Mouse (Mus musculus) intestine, postnatal 0 days (tissue): Measurements from ENCODE around the gene Zfp672. TPM values are rescaled to one million over a fixed set of nuclear protein-coding genes. Genes with fewer than 3 reads are reported as not detected.
A peak's percentile ranks its signal among the peaks of the same experiment; 100 is the strongest.

ENCODE experiments used
- ATAC-seq: fragments of 200-750 bp; cut with Nextera tagmentation; 2 replicates; pipeline ENCODE4 v1.8.0; 2017; ENCODE audit warnings: mild to moderate bottlenecking, moderate TSS enrichment, moderate library complexity
- H3K27ac ChIP-seq: fragments of 300-500 bp; sonication (generic); 2 replicates; pipeline ENCODE4 v1.5.1; 2014; ENCODE audit warnings: mild to moderate bottlenecking, low read depth, low read length, moderate library complexity
- H3K27me3 ChIP-seq: fragments of 300-500 bp; sonication (generic); replicated peaks from 2 replicates; pipeline ENCODE4 v1.6.1; 2014; ENCODE audit warnings: low read length, mixed read lengths; ENCODE audit not compliant: control insufficient read depth, insufficient read depth
- H3K36me3 ChIP-seq: fragments of 300-500 bp; sonication (generic); 2 replicates; pipeline ENCODE4 v1.6.1; 2014; ENCODE audit warnings: mild to moderate bottlenecking, moderate library complexity; ENCODE audit not compliant: control insufficient read depth, insufficient read depth
- H3K4me1 ChIP-seq: fragments of 300-500 bp; sonication (generic); replicated peaks from 2 replicates; pipeline ENCODE4 v1.6.1; 2014; ENCODE audit warnings: antibody characterized with exemption, low read length, mixed read lengths; ENCODE audit not compliant: control insufficient read depth, insufficient read depth
- H3K4me2 ChIP-seq: fragments of 300-500 bp; sonication (generic); replicated peaks from 2 replicates; pipeline ENCODE4 v1.6.1; 2014; ENCODE audit warnings: low read depth, mild to moderate bottlenecking, moderate library complexity
- H3K4me3 ChIP-seq: fragments of 300-500 bp; sonication (generic); 2 replicates; pipeline ENCODE4 v1.5.1; 2014; ENCODE audit warnings: low read depth, low read length
- H3K9ac ChIP-seq: fragments of 300-500 bp; sonication (generic); 2 replicates; pipeline ENCODE4 v1.6.1; 2014; ENCODE audit warnings: mild to moderate bottlenecking, low read depth, low read length
- H3K9me3 ChIP-seq: fragments of 300-500 bp; sonication (generic); 2 replicates; pipeline ENCODE4 v1.6.1; 2016; ENCODE audit warnings: mixed run types; ENCODE audit not compliant: control insufficient read depth
- CTCF ChIP-seq: sonication (generic); IDR thresholded peaks from 2 replicates; pipeline ENCODE4 v1.5.1; 2016; ENCODE audit warnings: low read depth, mild to moderate bottlenecking, control low read depth, antibody characterized with exemption, moderate library complexity
- WGBS: fragments of 180-500 bp; shearing (Covaris S2); extraction: QIAGEN DNeasy Blood & Tissue Kit; methylation state at CpG from one replicate; pipeline ENCODE4 v1.1.7; 2014; 5-methylcytosine and 5-hydroxymethylcytosine counted together
- polyA plus RNA-seq: library from polyadenylated mRNA; unstranded; fragments of >200 nt; fragmentation: Nextera tagmentation; extraction: Ambion mirVana; gene quantifications from 2 replicates; pipeline ENCODE4 v1.2.1, GENCODE M21; 2015

The Zfp672 gene
- polyA plus RNA-seq, 1 experiment from 2014 or later, result 33.8 TPM

- 62% methylated on average over 6 of the region's 6 CpGs for WGBS
- TF ChIP-seq CTCF, result no peak
- no peaks in the 10 kb centered on the region for H3K9me3 ChIP-seq
- peak overlapping the region; percentile 85 for H3K4me2 ChIP-seq
- H3K27me3 ChIP-seq, result no peaks in the 10 kb centered on the region
- ATAC-seq, result no peak
- peaks cover 15% of the 10 kb centered on the region for H3K4me1 ChIP-seq
- H3K27ac ChIP-seq, result 0 out of 2 replicates have a peak overlapping the region, but pooled peaks have one; percentile 28
- peak overlapping the region; percentile 77 for H3K4me3 ChIP-seq
- H3K36me3 ChIP-seq, result peaks cover 21% of the 10 kb centered on the region
- peak overlapping the region; percentile 62 for H3K9ac ChIP-seq
These were observed 1.4 kb upstream of the Zfp672 start for GRCm38 (mm10) chr11:58331546-58331945.

- peak overlapping the region; percentile 58; the same call in 1 of the 2 replicates for H3K27ac ChIP-seq
- no peak; the same call in 1 of the 2 replicates for ATAC-seq
- H3K4me2 ChIP-seq, result peak overlapping the region; percentile 85
- 7% methylated on average over 10 of the region's 10 CpGs for WGBS
- H3K27me3 ChIP-seq, result no peaks in the 10 kb centered on the region
- no peaks in the 10 kb centered on the region for H3K9me3 ChIP-seq
- H3K9ac ChIP-seq, result peak overlapping the region; percentile 62
- H3K4me3 ChIP-seq, result peak overlapping the region; percentile 77
- H3K36me3 ChIP-seq, result peaks cover 21% of the 10 kb centered on the region
- peaks cover 15% of the 10 kb centered on the region for H3K4me1 ChIP-seq
- TF ChIP-seq CTCF, result no peak
These were observed 983 bp upstream of the Zfp672 start for GRCm38 (mm10) chr11:58331149-58331495.

- TF ChIP-seq CTCF, result peak; percentile 27
- peak overlapping the region; percentile 71; the same call in 1 of the 2 replicates for H3K27ac ChIP-seq
- no peaks in the 10 kb centered on the region for H3K27me3 ChIP-seq
- WGBS, result under 1% methylated on average over 21 of the region's 21 CpGs
- peak overlapping the region; percentile 85 for H3K4me2 ChIP-seq
- H3K9me3 ChIP-seq, result no peaks in the 10 kb centered on the region
- ATAC-seq, result peak; percentile 15
- H3K36me3 ChIP-seq, result peaks cover 20% of the 10 kb centered on the region
- H3K4me1 ChIP-seq, result peaks cover 15% of the 10 kb centered on the region
- peak overlapping the region; percentile 77 for H3K4me3 ChIP-seq
- H3K9ac ChIP-seq, result peak overlapping the region; percentile 60
These were observed 248 bp downstream of the Zfp672 start for GRCm38 (mm10) chr11:58329906-58330275.

- H3K27ac ChIP-seq, result no peak overlapping the region
- TF ChIP-seq CTCF, result peak; percentile 39
These were observed 3.4 kb downstream of the Zfp672 start for GRCm38 (mm10) chr11:58326781-58327180.

GRCm38 (mm10) chr11:58324614-58325229 is 5.4 kb downstream of the Zfp672 start:
- WGBS, result 73% methylated on average over 3 of the region's 3 CpGs
- Histone ChIP-seq H3K27ac (no peak overlapping the region), H3K27me3 (no peaks in the 10 kb centered on the region), H3K4me3 (no peak overlapping the region), H3K9me3 (no peaks in the 10 kb centered on the region), H3K4me1 (peaks cover 8% of the 10 kb centered on the region; the same call in 1 of the 2 replicates), H3K4me2 (no peak overlapping the region), H3K36me3 (peaks cover 7% of the 10 kb centered on the region), H3K9ac (no peak overlapping the region)
- TF ChIP-seq CTCF, result no peak
- ATAC-seq, result no peak

More at GRCm38 (mm10) chr11:58326781-58327180, 3.4 kb downstream of the Zfp672 start:
- no peak overlapping the region for H3K4me2 ChIP-seq
- ATAC-seq, result no peak
- H3K9me3 ChIP-seq, result no peaks in the 10 kb centered on the region
- no peak overlapping the region for H3K4me3 ChIP-seq
- H3K4me1 ChIP-seq, result peaks cover 14% of the 10 kb centered on the region
- 97% methylated on average over 3 of the region's 3 CpGs for WGBS
- H3K36me3 ChIP-seq, result peaks cover 6% of the 10 kb centered on the region
- no peaks in the 10 kb centered on the region for H3K27me3 ChIP-seq
- no peak overlapping the region for H3K9ac ChIP-seq

- Histone ChIP-seq H3K9ac (peak overlapping the region; percentile 64), H3K36me3 (peaks cover 16% of the 10 kb centered on the region), H3K4me1 (0 out of 2 replicates have a peak, but pooled peaks cover 3% of the 10 kb centered on the region), H3K27me3 (no peaks in the 10 kb centered on the region), H3K9me3 (no peaks in the 10 kb centered on the region), H3K4me3 (peak overlapping the region; percentile 84), H3K4me2 (peak overlapping the region; percentile 89), H3K27ac (peak overlapping the region; percentile 93)
- 0 out of 2 replicates have a peak, but pooled peaks have one; percentile 8 for TF ChIP-seq CTCF
- 9% methylated on average over 24 of the region's 24 CpGs for WGBS
- 0 out of 2 replicates have a peak, but pooled peaks have one; percentile 1 for ATAC-seq
These were observed 6.4 kb downstream of the Zfp672 start for GRCm38 (mm10) chr11:58323570-58324340.
